Mouse (Mus musculus): ENCODE results near the gene Hoxd8.

Gene Hoxd8

DNA sequence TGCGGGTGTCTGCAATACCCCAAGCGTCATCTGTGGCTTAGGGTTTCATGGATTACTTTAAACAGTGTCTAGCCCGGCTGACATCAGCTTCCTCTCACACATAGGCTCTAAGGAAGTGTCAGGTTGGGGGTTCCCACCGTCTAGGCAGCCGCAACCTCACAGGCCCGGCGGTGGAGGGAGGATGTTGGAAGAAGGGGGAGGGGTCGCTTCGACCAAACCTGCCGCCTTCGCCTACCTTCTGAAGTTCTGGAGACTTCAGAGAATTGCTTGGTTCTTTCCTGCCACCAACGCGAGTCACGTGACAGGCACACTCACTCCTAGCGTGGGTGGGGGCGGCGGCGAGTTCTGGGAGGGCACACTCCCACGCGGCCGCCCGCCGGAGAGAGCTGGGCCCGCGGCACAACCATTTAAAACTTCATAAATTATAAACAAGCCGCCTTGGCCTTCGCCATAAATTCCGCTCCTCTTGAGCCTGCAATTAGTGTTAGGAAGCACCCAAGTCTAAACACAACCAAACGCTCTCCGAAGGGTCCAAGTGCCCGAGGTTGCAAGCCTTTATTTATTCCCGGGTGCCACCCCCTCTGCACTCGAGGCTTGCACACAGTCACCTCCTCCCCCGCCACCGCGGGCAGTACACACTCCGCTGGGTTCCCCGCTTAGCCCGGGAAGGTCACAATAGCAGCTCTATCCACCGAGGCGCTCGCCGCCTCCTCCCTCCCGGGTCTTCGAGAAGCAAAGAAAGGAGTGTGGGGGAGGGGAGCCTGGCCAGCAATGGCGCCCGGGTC, 45.1 kb downstream of the Hoxd8 start:
- DNase-seq (ENCODE audit: low spot score in 2 of 2): no peak

DNA sequence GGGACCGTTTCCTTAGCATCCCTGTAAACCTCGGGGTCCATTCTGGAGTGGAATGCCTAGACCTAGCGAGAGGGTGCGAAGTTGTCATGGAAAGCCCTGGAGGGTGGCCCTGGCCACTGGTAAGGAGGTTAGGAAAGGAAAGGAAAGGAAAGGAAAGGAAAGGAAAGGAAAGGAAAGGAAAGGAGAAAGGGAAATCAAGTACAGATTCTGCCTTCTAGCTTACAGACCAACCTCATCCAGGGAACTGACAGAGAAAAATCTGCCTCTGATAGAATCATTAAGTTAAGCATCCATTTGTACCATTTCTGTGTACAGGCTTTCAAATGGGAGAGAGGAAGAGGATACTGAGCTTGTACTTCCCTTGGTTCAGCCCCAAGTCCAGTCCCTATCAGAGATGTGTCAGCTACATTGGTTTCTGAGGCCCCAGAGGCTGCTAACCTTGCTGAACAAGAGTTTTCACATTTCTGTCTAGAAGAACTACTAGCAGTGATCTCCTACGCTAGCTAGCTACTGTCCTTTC, 46.4 kb downstream of the Hoxd8 start:
- no peak for DNase-seq (ENCODE audit: low spot score in 2 of 2)

DNA sequence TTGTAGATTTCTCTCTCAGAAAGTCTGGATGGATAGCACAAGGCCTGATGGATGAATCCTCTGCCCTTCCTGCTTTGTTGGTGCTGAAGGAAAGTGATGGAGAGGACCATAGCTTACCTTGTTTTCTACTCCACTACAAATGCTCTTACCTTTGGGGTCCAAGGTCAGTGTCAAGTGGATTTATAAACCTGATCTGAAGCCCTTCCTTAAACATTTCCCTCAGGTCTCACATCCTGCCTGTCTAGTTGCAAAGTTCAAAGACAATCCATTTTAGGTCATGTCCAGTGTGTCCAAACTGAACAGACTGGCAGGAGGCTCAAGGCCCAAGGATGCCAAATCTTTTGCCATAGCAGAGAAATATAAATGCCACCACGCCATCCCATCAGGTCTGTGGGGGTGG, 47.4 kb downstream of the Hoxd8 start:
- no peak for DNase-seq (ENCODE audit: low spot score in 2 of 2)

DNA sequence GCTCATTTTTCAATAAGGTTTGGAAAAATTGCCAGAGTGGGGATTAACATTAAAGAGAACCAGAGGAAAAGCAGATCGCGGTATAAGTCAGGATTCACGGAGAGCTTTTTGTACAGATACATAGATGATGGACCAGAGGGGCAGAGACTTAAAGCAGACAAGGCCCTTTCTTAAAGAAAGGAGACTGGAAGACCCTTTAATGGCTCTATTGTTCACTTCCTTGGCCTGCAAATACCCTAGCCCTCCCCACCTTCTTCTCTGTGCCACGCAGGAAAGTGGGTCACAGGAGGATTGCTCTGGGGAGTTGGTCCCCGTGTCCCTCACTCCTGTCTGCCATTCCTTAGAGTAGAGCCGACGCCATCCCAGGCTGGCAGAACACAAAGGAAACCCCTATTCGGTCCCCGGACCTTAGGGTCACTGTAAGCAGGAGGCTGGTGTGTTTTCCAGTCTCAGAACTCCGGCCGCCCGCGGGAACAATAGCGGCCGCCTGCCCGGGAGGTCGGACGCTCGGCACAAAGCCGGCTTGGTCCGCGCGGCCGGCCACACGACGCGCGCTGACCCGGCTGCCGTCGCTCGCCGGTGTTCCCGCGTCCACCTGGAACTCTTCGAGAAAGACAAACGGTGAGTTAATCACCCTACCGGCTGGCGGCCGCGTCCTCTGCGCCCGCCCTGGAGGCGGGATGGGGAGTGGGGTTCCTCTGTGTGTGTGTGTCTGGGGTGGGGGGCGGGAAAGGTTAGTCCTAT, 48.2 kb downstream of the Hoxd8 start:
- DNase-seq (ENCODE audit: low spot score in 2 of 2): no peak

DNA sequence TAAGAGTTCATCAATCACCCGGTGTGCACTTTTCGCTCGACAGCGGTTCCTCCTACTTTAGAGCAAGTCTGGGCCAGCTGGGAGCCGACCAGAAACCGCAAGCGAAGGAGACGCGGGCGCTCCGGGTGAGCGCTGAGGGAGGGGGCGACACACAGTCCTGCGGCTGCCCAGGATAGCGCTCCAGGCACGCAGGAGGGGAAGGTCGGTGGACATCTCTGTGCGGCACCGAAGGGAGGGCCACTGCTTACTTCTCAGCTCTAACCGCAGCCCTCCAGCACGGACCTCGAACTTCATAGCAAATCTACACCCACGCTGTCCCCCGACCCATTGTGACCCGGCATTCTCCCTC, 48.7 kb downstream of the Hoxd8 start:
- no peak for DNase-seq (ENCODE audit: low spot score in 2 of 2)

DNA sequence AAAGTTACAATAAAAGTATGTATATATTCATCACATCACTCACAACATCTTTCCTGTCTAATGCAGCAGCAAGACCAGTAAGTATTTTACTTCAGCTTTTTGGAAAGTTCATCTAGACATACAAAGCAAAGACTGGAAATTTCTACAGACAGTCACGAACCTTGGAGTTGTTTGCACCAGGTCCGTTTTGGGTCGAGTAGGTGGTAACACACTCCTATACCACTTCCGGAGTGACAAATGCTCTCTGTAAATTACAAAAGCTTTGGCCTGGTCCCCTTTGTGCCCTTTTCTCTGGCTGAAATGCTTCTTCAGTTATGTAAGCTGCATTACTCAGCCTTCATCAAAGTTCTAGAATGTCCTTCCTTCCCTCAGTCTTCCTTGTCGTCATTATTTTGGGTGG, 49.3 kb downstream of the Hoxd8 start:
- DNase-seq (ENCODE audit: low spot score in 2 of 2): no peak
